Comparison of ENCODE assay signal across 23 mouse cellular contexts in the genomic region with DNA sequence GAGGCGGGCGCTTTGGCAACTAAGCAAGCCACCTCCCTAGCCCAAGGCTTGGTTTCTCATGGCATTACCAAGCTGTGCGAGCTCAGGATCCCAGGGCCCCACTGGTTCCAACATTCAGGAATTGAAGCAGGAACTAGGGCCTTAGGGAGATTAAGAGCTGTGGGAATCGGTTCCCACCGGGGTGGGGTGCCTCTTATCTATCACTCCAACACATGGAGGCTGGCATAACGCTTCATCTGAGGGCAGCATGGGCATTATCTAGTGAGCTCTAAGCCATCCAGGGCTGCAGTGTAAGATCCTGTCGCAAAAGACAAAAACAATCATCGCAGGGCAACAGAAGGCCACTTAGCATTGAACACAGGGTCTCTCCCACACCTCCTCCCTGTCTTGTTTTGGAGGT. TPM values are rescaled to one million over a fixed set of nuclear protein-coding genes. Genes with fewer than 3 reads are reported as not detected.
DNase-seq lines count a peak whose midpoint lies in the region; ATAC-seq and TF ChIP-seq lines count a peak whose summit lies in the region.
"Had no signal": no experiment of that assay in that cellular context is flagged by ENCODE, and none has a peak within 500 bp of the region (broad histone marks: within the 10 kb centered on the region; RNA-seq: fewer than 3 reads in every experiment).

No protein-coding gene starts in this region.

- no peaks in the 10 kb centered on the region for H3K9me3 ChIP-seq in intestine, embryonic 16.5 days (ENCODE audit: control insufficient read depth, low read length)
- H3K9me3 ChIP-seq in intestine, postnatal 0 days (ENCODE audit: control insufficient read depth), result no peaks in the 10 kb centered on the region
- no peaks in the 10 kb centered on the region for H3K9me3 ChIP-seq in liver, embryonic 14.5 days (ENCODE audit: control insufficient read depth, low read length)
- no peaks in the 10 kb centered on the region for H3K9me3 ChIP-seq in forebrain, embryonic 11.5 days (ENCODE audit: control insufficient read depth, low read length)
- H3K9me3 ChIP-seq: heart, embryonic 13.5 days; hindbrain, embryonic 15.5 days; limb, embryonic 12.5 days; midbrain, embryonic 13.5 days had no signal

- no peak for TF ChIP-seq CTCF in intestine, postnatal 0 days (IDR thresholded peaks at IDR 0.05; ENCODE audit: low read depth)
- TF ChIP-seq CTCF in liver, embryonic 14.5 days (IDR thresholded peaks at IDR 0.05; ENCODE audit: low read depth), result no peak

- TF ChIP-seq EP300 in liver, embryonic 14.5 days (IDR thresholded peaks at IDR 0.05; ENCODE audit: low read depth), result peak; percentile 79

- intact Hi-C loops in gastrocnemius, postnatal 14 days (cut with DNase I; ENCODE audit: low total_unique reads), result no loop called here

- H3K27me3 ChIP-seq in intestine, embryonic 16.5 days (replicated peaks; ENCODE audit: control insufficient read depth, insufficient read depth, low read length), result no peaks in the 10 kb centered on the region
- H3K27me3 ChIP-seq in intestine, postnatal 0 days (replicated peaks; ENCODE audit: control insufficient read depth, insufficient read depth, low read length), result no peaks in the 10 kb centered on the region
- no peaks in the 10 kb centered on the region for H3K27me3 ChIP-seq in liver, embryonic 14.5 days (ENCODE audit: control insufficient read depth, insufficient read depth, low read length)
- no peaks in the 10 kb centered on the region for H3K27me3 ChIP-seq in forebrain, embryonic 11.5 days (ENCODE audit: control insufficient read depth, insufficient read depth, low read length)
- H3K27me3 ChIP-seq: heart, embryonic 13.5 days; hindbrain, embryonic 15.5 days; midbrain, embryonic 13.5 days had no signal

- H3K4me1 ChIP-seq in intestine, embryonic 16.5 days (ENCODE audit: control insufficient read depth, insufficient read depth, low read length), result peaks cover 6% of the 10 kb centered on the region; the same call in 1 of the 2 replicates
- H3K4me1 ChIP-seq in intestine, postnatal 0 days (replicated peaks; ENCODE audit: control insufficient read depth, insufficient read depth, low read length), result no peaks in the 10 kb centered on the region
- peaks cover 40 to 49% of the 10 kb centered on the region in 2 experiments for H3K4me1 ChIP-seq in liver, embryonic 14.5 days (replicated peaks; ENCODE audit: control insufficient read depth in 2 of 2, insufficient read depth in 2 of 2, low read length in 1 of 2)
- H3K4me1 ChIP-seq in forebrain, embryonic 11.5 days (replicated peaks; ENCODE audit: control insufficient read depth, insufficient read depth, low read length), result no peaks in the 10 kb centered on the region
- H3K4me1 ChIP-seq: hindbrain, embryonic 15.5 days; limb, embryonic 12.5 days; midbrain, embryonic 13.5 days had no signal

- 0 out of 2 replicates have a peak, but pooled peaks have one; percentile 12 for ATAC-seq in intestine, embryonic 16.5 days
- ATAC-seq in intestine, postnatal 0 days, result no peak
- ATAC-seq in erythroblast, adult 5-6 weeks (replicated peaks; ENCODE audit: low FRiP score, poor library complexity, severe bottlenecking), result peak; percentile 29
- peak; percentile 33 for ATAC-seq in liver, embryonic 14.5 days (ENCODE audit: insufficient read depth)
- ATAC-seq in forebrain, embryonic 11.5 days (replicated peaks; ENCODE audit: low FRiP score), result no peak
- ATAC-seq: activated CD4-positive, CD25-positive, alpha-beta regulatory T cell, adult 4 months; CD4-positive, CD25-positive, alpha-beta regulatory T cell, adult 4 months; forebrain, postnatal 0 days; midbrain, embryonic 13.5 days had no signal

- no peak overlapping the region for H3K27ac ChIP-seq in intestine, embryonic 16.5 days (ENCODE audit: low read length)
- H3K27ac ChIP-seq in intestine, postnatal 0 days (ENCODE audit: low read depth, low read length), result no peak overlapping the region
- peak overlapping the region; percentile 91 for H3K27ac ChIP-seq in liver, embryonic 14.5 days
- H3K27ac ChIP-seq in forebrain, embryonic 11.5 days (ENCODE audit: low read depth, low read length), result no peak overlapping the region
- H3K27ac ChIP-seq: heart, embryonic 13.5 days; hindbrain, embryonic 15.5 days; limb, embryonic 12.5 days; midbrain, embryonic 13.5 days had no signal

- 82% methylated on average over 8 of the region's 8 CpGs for WGBS in intestine, embryonic 16.5 days
- 79% methylated on average over 8 of the region's 8 CpGs for WGBS in intestine, postnatal 0 days
- WGBS in liver, embryonic 14.5 days (ENCODE audit: insufficient replicate concordance), result 32% methylated on average over 8 of the region's 8 CpGs
- WGBS in forebrain, embryonic 11.5 days, result 84% methylated on average over 8 of the region's 8 CpGs

- no peaks in the 10 kb centered on the region for H3K36me3 ChIP-seq in intestine, embryonic 16.5 days (ENCODE audit: control insufficient read depth, insufficient read depth, low read length)
- no peaks in the 10 kb centered on the region for H3K36me3 ChIP-seq in intestine, postnatal 0 days (ENCODE audit: control insufficient read depth, insufficient read depth)
- no peaks in the 10 kb centered on the region for H3K36me3 ChIP-seq in liver, embryonic 14.5 days (replicated peaks; ENCODE audit: control insufficient read depth, insufficient read depth, low read depth)
- H3K36me3 ChIP-seq in forebrain, embryonic 11.5 days (ENCODE audit: control insufficient read depth, insufficient read depth, low read length), result no peaks in the 10 kb centered on the region
- H3K36me3 ChIP-seq: heart, embryonic 13.5 days; hindbrain, embryonic 15.5 days; limb, embryonic 12.5 days; midbrain, embryonic 13.5 days had no signal

- H3K4me2 ChIP-seq in intestine, embryonic 16.5 days (ENCODE audit: low read depth, low read length), result no peak overlapping the region
- H3K4me2 ChIP-seq in intestine, postnatal 0 days (replicated peaks; ENCODE audit: low read depth), result no peak overlapping the region
- H3K4me2 ChIP-seq in liver, embryonic 14.5 days (ENCODE audit: low read depth), result peak overlapping the region; percentile 69
- no peak overlapping the region for H3K4me2 ChIP-seq in forebrain, embryonic 11.5 days (ENCODE audit: low read depth, low read length, severe bottlenecking)
- H3K4me2 ChIP-seq: hindbrain, embryonic 15.5 days; limb, embryonic 12.5 days; midbrain, embryonic 13.5 days had no signal

- H3K9ac ChIP-seq in intestine, embryonic 16.5 days (ENCODE audit: low read depth, low read length), result no peak overlapping the region
- H3K9ac ChIP-seq in intestine, postnatal 0 days (ENCODE audit: low read depth, low read length), result no peak overlapping the region
- H3K9ac ChIP-seq in liver, embryonic 14.5 days (replicated peaks), result peak overlapping the region; percentile 81
- no peak overlapping the region for H3K9ac ChIP-seq in forebrain, embryonic 11.5 days (ENCODE audit: low read length)
- H3K9ac ChIP-seq: forebrain, postnatal 0 days; heart, embryonic 13.5 days; hindbrain, embryonic 15.5 days; limb, embryonic 12.5 days; lung, embryonic 14.5 days; midbrain, embryonic 13.5 days had no signal

- peak; percentile 63 to 73 (median 70) for DNase-seq in liver, embryonic 14.5 days (ENCODE audit: low read depth in 3 of 3, low spot score in 3 of 3)
- peak; percentile 34 to 60 for DNase-seq in spleen, postnatal 36 days (ENCODE audit: low spot score in 2 of 2)
- no peak for DNase-seq in forebrain, embryonic 11.5 days (ENCODE audit: low spot score)
- DNase-seq in gastrocnemius, postnatal 14 days, result no peak
- DNase-seq: adrenal gland, postnatal 14 days; cerebellum, adult 2 months; cerebellum, postnatal 36 days; forebrain, postnatal 0 days; kidney, adult 11 months; lung, embryonic 14.5 days had no signal

- no peak overlapping the region for H3K4me3 ChIP-seq in intestine, embryonic 16.5 days (ENCODE audit: low read length)
- no peak overlapping the region for H3K4me3 ChIP-seq in intestine, postnatal 0 days (ENCODE audit: low read depth, low read length)
- H3K4me3 ChIP-seq in liver, embryonic 14.5 days (ENCODE audit: insufficient read depth in 1 of 2, low read depth in 2 of 2, low read length in 2 of 2), result peak overlapping the region in 1 of 2 experiments; percentile 49; a peak in 2 of 4 replicates
- no peak overlapping the region for H3K4me3 ChIP-seq in forebrain, embryonic 11.5 days (ENCODE audit: low read depth, low read length)
- H3K4me3 ChIP-seq: heart, embryonic 13.5 days; hindbrain, embryonic 15.5 days; limb, embryonic 12.5 days; midbrain, embryonic 13.5 days had no signal

RNA-seq across cellular contexts. Expression of gene Fabp3, which starts 13.9 kb away (rescaled TPM):
- 4.0 and 4.5 TPM in 2 replicates for polyA plus RNA-seq in intestine, embryonic 16.5 days (2015; fragmentation: Nextera tagmentation; extraction: Ambion mirVana)
- polyA plus RNA-seq in intestine, postnatal 0 days (2015; fragmentation: Nextera tagmentation; extraction: Ambion mirVana), result 5.0 and 7.1 TPM in 2 replicates
- 2.1 TPM in 1 of 2 replicates, not detected in the other for total RNA-seq in erythroblast, adult 5-6 weeks (2015; ENCODE audit: low replicate concordance)
- not detected in 2 replicates for total RNA-seq in erythroblast, adult 5-6 weeks (2017; ENCODE audit: low replicate concordance)
- 0.15 and 0.61 TPM in 2 replicates for polyA plus RNA-seq in liver, embryonic 14.5 days (2012; rRNA removed)
- polyA plus RNA-seq in liver, embryonic 14.5 days (2014; fragmentation: Nextera tagmentation; extraction: Ambion mirVana), result 0.22 and 0.29 TPM in 2 replicates
- 10.7 and 10.9 TPM in 2 replicates for polyA plus RNA-seq in forebrain, embryonic 11.5 days (2014; fragmentation: Nextera tagmentation; extraction: Ambion mirVana)
- total RNA-seq in gastrocnemius, postnatal 14 days (2021), result 1,000 to 10,000 TPM in 1 of 2 experiments, 100 to 1,000 TPM in 1; 662 to 1,168 TPM
- polyA plus RNA-seq: CD4-positive, CD25-positive, alpha-beta regulatory T cell, adult 4 months had no signal

RNA-seq across cellular contexts. Expression of gene Gm10570, which starts 14.0 kb away (rescaled TPM):
- polyA plus RNA-seq in intestine, embryonic 16.5 days (2015; fragmentation: Nextera tagmentation; extraction: Ambion mirVana), result not detected in 2 replicates
- polyA plus RNA-seq in intestine, postnatal 0 days (2015; fragmentation: Nextera tagmentation; extraction: Ambion mirVana), result not detected in 2 replicates
- not detected in 2 replicates for total RNA-seq in erythroblast, adult 5-6 weeks (2015; ENCODE audit: low replicate concordance)
- total RNA-seq in erythroblast, adult 5-6 weeks (2017; ENCODE audit: low replicate concordance), result not detected in 2 replicates
- polyA plus RNA-seq in liver, embryonic 14.5 days (2012; rRNA removed), result 0.08 TPM in 1 of 2 replicates, not detected in the other
- polyA plus RNA-seq in liver, embryonic 14.5 days (2014; fragmentation: Nextera tagmentation; extraction: Ambion mirVana), result not detected in 2 replicates
- polyA plus RNA-seq in forebrain, embryonic 11.5 days (2014; fragmentation: Nextera tagmentation; extraction: Ambion mirVana), result not detected in 2 replicates
- not detected for total RNA-seq in gastrocnemius, postnatal 14 days (2021)
- polyA plus RNA-seq: activated CD4-positive, CD25-positive, alpha-beta regulatory T cell, adult 4 months; CD4-positive, CD25-positive, alpha-beta regulatory T cell, adult 4 months; gonadal fat pad, adult 2 months; limb, embryonic 12.5 days; lung, embryonic 14.5 days; small intestine, adult 2 months; stomach, embryonic 16.5 days; thymus, postnatal 0 days had no signal

RNA-seq across cellular contexts. Expression of gene Serinc2, which starts 15.5 kb away (rescaled TPM):
- 20.6 and 22.8 TPM in 2 replicates for polyA plus RNA-seq in intestine, embryonic 16.5 days (2015; fragmentation: Nextera tagmentation; extraction: Ambion mirVana)
- 21.5 and 26.1 TPM in 2 replicates for polyA plus RNA-seq in intestine, postnatal 0 days (2015; fragmentation: Nextera tagmentation; extraction: Ambion mirVana)
- not detected in 2 replicates for total RNA-seq in erythroblast, adult 5-6 weeks (2015; ENCODE audit: low replicate concordance)
- 1.3 TPM in 1 of 2 replicates, not detected in the other for total RNA-seq in erythroblast, adult 5-6 weeks (2017; ENCODE audit: low replicate concordance)
- 0.45 and 0.48 TPM in 2 replicates for polyA plus RNA-seq in liver, embryonic 14.5 days (2012; rRNA removed)
- polyA plus RNA-seq in liver, embryonic 14.5 days (2014; fragmentation: Nextera tagmentation; extraction: Ambion mirVana), result 0.23 and 0.30 TPM in 2 replicates
- polyA plus RNA-seq in forebrain, embryonic 11.5 days (2014; fragmentation: Nextera tagmentation; extraction: Ambion mirVana), result 83.4 and 86.8 TPM in 2 replicates
- total RNA-seq in gastrocnemius, postnatal 14 days (2021), result 10 to 100 TPM; 53.0 to 57.0 TPM

Comparison
In these comparisons a context has a peak if more than half of its experiments do, and no peak if none do; other contexts are left out.
1. ATAC-seq: peak in intestine, embryonic 16.5 days (single experiment), erythroblast, adult 5-6 weeks (single experiment) and liver, embryonic 14.5 days (single experiment); none in intestine, postnatal 0 days (single experiment) and forebrain, embryonic 11.5 days (single experiment).
2. DNase-seq: peak in liver, embryonic 14.5 days (3 of 3) and spleen, postnatal 36 days (2 of 2); none in forebrain, embryonic 11.5 days (single experiment) and gastrocnemius, postnatal 14 days (single experiment).
3. RNA of gene Serinc2, which starts 15.5 kb away (polyA plus RNA-seq): 83.4 to 86.8 TPM in forebrain, embryonic 11.5 days, 21.5 to 26.1 TPM in intestine, postnatal 0 days and 20.6 to 22.8 TPM in intestine, embryonic 16.5 days; 0.23 to 0.48 TPM in liver, embryonic 14.5 days; every median in the first group is over 10 times any median in the second.